Mouse (Mus musculus): ENCODE results near the gene Tcap.
"Not testable (repeated sequence)": the region's sequence is repeated elsewhere in the genome, so short reads cannot be mapped to it uniquely, and the experiment has no call there.

Gene Tcap

DNA sequence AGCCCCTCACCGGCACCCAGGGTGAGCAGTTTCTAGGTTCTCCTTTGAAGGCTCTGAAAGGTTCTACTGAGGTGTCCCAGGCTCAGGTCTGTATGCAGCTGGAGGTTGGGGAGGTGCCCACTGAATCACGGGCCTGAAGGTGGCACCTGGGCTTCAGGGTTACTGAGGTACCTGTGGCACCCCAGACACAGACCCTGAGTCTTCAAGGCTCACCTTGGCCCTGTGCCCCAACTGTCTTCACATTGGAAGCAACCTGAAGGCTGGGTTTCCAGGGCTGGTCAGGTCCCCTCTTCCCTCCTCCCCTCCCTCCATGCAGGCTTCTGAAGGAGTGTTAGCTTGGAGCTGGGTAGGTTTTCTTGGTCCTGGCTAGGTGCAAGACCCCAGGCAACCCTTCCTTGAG is 2.0 kb upstream of the Tcap start:
- DNase-seq (ENCODE audit: low spot score): no peak

DNA sequence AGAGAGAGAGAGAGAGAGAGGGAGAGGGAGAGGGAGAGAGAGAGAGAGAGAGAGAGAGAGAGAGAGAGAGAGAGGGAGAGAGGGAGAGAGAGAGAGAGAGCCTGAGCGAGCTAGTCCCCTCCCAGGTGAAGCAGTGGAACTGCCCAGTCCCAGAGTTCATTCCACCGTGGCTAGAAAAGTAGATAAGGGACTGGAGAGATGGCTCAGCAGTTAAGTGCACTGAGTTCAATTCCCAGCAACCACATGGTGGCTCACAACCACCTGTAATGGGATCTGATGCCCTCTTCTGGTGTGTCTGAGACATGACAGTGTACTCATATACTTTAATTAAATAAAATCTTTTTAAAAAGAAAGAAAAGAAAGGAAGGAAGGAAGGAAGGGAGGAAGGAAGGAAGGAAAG is 1.2 kb upstream of the Tcap start:
- DNase-seq (ENCODE audit: low spot score): not testable (repeated sequence)

DNA sequence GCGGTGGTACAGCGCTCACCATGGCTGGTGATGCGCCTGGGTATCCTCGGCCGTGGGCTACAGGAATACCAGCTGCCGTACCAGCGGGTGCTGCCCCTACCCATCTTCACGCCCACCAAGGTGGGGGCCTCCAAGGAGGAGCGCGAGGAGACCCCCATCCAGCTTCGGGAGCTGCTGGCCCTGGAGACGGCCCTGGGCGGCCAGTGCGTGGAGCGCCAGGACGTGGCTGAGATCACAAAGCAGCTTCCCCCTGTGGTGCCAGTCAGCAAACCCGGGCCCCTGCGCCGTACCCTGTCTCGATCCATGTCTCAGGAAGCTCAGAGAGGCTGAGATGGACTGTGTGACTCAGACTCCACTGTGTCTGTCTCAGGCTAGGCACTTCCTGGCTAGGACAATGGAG is 605 bp downstream of the Tcap start:
- DNase-seq (ENCODE audit: low spot score): no peak

DNA sequence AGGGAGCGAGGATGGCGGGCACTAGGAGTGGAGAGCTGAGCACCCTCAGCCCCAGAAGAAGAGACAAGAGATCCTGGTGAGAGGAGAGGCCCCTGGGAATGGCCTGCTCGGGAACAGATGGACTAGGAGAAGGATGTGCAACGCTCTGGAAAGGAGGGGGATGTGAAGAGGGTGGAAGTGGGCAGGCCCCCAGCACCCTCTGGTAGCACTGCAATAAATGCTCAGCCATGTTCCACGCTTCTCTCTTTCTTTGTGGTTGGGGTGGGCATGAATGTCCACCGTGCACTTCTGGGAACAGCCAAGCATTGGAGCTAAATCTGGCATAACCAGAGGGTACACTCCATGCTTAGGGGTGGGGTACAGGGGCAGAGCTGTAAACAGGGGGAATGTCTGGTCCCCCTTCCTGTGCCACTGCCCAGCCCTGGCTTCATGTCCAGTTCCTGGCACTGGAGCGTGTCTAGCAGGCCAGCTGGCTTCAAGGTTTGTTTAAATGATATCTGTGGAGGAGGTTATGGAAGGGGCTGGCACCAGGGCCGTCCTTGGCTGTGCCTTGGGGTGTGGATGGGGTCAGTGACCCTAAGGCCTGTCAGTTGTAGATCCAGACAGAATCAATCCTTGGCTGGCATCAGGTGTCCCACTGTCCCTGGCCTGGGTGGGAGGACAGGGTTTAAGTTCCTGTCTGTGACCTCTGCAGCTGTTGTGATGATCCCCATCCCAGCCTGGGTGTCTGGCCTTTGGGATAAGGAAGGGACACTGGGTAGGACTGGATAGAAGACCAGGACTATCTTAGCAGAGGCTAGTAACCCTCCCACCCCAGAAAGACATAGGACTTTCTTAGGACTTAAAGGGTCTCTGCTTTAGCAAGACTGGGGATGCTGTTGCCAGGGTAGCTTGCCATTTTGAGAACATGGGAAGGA is 1.4 kb downstream of the Tcap start:
- DNase-seq (ENCODE audit: low spot score): peak; percentile 43

DNA sequence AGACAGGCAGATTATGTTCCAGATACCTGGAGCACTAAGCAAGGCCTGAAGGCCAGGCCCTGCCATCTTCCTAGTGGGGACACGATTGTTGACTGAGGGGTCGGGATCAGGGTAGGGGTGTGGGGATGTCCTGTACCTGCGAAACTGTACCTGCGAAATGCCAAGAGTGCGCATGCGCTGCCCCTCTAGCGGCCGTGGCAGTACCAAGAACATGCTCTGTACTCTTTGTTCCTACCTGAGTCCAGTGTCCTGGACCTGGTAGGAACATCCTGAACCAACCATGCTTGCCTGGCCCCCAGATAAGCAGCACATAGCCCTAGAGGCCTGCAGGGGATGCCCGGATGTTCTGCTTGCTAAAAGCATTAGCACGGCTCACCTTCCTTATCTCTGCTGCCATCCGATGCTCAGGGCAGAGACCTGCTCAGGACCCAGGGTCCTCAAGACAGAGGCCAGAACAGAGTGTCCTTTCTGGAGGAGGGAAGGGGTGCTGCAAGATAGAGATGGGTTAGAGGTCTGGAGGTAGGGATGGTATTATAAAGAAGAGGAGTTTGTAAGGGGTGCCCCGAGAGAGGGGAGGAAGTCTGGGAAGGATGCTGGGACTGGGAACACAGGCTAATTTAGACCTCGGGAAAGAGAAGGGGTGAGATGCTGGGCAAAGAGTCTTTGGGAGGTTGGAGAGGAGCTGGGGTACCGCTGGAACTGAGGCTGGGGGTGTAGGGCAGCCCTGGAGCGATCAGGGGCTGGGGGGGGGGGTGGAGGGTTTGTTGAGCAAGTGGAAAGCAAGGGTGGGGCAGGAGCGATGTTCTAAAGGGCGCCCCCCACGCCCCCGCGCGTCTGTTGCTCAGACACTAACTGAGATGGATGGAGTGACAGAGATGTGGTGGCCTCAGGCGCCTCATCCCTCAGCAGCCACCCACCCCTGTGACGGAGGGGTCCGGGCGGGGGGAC is 2.3 kb downstream of the Tcap start, which contains the start of gene Pnmt:
Gene Pnmt (plus strand): TSS at position 813 of the 948 bp plus-strand sequence.
- DNase-seq (ENCODE audit: low spot score): no peak

DNA sequence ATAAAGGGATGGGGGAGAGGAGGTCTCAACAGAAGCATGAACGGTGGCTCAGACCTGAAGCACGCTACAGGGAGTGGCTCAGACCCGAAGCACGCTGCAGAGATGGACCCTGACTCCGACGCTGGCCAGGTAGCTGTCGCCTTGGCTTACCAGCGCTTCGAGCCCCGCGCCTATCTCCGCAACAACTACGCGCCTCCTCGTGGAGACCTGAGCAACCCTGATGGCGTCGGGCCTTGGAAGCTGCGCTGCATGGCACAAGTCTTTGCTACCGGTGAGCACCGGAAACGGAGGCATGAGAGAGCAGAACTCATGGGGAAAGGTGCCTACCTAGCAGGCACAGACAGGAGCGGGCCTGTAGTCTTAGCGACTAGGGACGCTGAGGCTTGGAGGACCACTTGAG is 3.0 kb downstream of the Tcap start:
- DNase-seq (ENCODE audit: low spot score): no peak

DNA sequence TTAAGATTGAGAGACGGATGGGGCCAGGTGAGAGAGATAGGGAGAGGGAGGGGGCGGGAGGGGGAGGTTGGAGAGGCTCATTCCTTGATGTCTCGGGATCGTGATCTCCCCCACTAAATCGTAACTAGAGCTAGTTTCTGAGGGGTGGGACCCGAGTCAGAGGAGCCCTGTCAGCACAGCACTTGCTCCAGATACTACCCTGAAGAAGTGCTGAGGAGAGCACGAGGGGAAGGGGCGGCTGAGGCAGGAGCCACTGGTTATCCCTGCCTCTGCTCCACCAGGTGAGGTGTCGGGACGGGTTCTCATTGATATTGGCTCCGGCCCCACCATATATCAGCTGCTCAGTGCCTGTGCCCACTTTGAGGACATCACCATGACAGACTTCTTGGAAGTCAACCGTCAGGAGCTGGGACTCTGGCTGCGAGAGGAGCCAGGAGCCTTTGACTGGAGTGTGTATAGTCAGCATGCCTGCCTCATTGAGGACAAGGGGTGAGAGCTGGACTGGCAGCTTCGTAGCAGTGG is 3.5 kb downstream of the Tcap start:
- DNase-seq (ENCODE audit: low spot score): no peak

DNA sequence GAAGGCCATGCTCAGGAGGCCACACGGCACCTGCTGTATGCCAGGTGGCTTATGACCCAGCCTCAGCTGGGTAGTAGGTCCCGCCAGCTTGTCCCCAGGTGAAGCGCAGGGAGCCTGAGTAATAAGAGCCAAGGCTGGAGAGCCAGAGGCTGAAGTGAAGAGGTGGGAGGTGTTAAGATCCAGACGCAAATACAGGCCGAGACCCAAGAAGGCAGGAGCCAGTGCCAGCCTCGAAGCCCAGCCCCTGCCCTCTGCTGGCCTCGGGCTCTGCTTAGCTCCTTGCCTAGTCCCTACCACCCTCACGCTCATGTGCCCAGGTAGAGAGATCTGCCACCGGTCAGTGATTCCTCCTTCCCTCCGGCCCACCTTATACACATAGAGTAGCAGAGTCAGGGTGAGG is 4.7 kb downstream of the Tcap start:
- no peak for DNase-seq (ENCODE audit: low spot score)

DNA sequence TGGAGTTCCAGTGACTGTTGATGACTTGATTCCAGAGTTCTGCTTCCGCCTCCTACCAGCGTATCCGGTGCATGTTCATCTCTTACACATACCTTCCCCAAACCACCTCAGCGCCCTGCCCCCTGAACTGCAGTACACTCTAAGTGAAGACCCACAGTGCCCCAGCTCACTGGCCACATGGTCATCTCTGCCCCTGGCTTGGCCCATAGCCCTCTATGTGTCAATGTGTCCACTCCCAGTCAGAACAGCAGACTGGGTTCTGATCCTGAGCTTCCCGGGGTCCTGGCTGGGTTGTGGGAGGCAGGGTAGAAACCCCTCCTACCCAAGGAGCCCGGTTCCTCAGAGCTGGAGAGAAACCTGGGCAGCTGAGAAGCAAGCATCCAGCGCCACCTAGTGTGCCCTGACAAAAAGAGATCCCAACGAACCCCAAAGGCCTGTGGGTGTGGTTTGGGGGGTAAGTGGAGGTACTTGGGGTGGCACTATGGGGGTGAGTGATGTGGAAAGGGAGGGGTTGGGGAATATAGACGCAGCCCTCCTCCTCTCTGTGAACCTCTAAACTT is 5.7 kb downstream of the Tcap start:
- DNase-seq (ENCODE audit: low spot score): peak; percentile 53

DNA sequence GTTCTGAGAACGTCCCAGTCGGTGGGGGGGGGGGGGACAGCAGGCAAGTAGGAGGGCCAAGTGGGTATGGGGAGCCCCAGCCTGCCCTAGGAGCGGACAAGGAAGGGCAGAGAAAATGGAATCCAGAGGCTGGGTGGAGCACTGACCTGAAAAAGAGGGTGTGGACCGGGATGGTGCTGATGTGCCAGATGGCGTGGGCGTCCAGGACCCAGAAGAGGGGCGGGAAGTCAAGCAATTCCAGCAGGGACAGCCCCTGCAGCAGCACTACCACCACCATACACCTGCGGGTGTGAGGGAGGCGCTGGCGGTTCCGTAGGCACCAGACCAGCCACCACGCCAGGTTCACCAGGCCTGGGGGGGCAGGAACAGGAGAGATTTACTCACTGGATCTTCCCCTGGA is 6.5 kb downstream of the Tcap start:
- no peak for DNase-seq (ENCODE audit: low spot score)

DNA sequence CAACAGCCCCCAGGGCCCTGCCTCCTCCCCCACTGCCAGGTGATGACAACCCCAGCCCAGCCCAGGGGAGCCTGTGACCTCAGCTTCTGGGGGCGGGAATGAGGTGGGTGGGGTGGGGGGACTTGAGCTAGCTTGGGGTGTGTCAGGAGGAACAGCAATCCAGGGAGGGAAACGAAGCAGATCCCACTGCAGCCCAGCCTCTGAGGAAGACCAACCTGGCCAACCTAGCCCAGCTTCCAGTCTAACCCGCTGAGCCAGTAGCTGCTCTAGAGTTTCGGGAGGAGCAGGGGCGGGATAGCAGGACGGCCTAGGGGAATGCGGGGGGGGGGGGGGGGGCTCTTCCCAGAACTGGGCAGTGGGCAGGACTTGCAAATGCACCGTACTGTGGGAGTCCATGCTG is 8.4 kb downstream of the Tcap start:
- DNase-seq (ENCODE audit: low spot score): no peak

DNA sequence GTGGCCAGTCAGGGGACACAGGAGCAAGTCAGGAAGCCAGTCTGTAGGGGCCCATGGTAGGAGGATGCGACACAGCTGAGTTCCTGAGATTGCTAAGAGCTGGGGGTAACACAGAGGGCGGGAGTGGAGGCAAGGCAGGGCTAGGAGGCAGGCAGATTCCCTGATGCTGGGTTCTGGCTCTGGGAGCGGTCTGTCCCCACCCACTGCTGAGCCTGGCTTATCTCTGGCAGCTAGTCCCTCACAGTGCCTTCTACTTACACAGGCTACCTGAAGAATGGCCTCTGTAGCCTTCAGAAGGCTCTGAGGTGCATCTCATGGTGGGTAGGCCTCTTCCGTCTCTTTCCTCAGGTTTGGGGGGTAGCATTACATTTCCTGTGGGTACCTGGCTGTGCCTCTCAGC is 9.0 kb downstream of the Tcap start:
- DNase-seq (ENCODE audit: low spot score): no peak

DNA sequence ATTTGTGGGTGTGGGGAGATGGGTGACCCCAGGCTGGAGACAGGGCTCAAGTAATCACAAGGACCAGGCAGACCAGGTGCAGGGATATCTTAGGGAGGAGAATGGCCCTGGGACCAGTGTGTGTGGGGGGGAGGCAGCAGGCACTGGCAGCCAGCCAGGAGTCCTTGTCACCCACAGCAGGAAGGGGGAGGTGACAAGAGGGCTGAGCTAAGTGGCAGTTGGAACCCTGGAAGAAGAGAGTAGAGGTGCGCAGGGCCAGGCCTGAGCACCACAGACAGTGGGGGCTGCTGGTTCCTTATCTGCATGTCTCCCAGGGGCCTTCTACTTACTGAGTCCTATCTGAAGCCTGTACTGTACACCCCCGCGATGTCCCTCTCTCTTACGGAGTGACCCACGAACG is 9.7 kb downstream of the Tcap start:
- no peak for DNase-seq (ENCODE audit: low spot score)

DNA sequence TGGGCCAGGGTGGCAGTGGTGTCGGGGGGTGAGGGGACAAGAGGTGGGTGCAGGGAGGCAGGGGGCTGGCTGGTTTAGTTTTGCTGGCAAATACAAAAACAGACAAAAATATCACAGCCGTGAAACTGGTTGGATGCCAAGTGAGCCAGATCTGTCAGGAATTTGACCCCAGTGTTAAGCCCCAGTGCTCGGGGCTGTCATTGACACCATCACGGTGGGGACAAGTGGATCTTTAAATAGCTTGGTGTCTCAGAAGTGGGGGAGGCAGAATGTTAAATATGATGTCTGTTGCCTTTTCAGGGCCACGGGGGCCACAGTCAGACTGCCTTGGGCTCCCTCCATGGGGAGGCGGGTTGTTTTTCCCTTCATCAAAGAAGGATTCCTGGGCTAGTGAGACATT is 10.7 kb downstream of the Tcap start:
- no peak for DNase-seq (ENCODE audit: low spot score)

DNA sequence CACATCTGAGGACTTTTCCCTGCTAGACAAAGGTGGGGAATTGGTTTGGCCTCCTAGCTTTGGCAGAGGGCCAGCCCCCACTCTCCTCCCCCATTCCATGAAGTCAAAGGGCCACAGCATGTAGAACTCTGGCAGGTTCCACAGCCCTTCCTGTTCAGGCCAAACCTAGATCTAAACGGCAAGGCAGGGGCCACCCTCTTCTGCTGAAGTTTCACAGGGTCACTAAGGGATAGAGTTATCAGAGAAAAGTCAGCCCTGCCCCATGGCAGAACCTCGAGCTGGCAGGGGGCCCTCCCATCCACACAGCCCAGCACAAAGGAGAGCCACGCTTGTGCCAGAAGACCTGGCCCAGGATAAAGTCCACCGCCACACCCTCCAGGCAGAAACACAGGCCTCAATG is 11.4 kb downstream of the Tcap start:
- no peak for DNase-seq (ENCODE audit: low spot score)

DNA sequence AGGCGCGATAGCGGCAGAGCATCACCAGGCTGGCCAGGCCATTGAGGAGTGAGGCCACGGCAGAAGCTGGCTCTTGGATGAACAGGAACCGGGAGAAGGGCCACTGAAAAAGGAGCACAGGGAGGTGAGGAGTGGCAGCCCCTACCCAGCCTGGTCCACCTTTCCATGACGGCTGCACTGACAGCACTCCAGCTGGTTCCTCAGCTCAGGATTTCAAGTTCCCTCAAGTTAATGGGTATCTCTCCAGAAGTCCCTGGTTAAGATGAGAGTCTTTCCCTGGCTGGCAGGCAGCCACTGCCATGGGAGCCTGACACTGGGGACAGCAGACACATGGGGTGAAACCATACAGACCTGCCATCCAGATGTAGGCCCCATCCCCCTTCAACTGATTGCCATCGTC is 14.3 kb downstream of the Tcap start:
- no peak for DNase-seq (ENCODE audit: low spot score)

DNA sequence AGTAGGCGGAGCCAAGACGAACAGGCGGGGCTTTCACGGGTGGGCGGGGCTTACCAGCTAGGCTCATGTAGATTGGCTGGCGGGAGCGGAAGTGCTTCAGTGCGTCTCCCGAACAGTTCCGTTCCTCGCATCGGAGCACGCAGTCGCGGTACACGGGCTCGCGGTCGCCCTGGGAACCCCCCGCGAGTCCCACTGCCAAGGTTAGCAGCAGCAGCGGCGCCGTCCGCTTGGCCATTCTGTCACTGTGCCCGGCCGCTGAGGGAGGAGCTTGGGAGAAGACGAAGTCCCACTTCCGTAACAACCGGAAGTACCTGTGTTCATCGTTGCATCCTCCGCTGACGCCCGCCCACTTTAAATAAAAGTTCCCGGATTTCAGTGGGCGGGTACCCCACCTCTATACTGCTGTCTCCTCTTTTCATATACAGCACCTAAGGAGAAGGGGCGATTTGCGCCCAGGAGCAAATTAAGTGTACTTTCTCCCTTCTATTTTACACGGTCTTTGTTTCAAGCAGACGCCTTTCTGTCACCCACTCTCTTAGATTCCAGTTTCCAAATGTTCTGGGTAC is 16.6 kb downstream of the Tcap start, which contains the start of gene Pgap3:
Gene Pgap3 (minus strand): TSS at position 330 of the 566 bp plus-strand sequence.
- DNase-seq (ENCODE audit: low spot score): peak; percentile 94

DNA sequence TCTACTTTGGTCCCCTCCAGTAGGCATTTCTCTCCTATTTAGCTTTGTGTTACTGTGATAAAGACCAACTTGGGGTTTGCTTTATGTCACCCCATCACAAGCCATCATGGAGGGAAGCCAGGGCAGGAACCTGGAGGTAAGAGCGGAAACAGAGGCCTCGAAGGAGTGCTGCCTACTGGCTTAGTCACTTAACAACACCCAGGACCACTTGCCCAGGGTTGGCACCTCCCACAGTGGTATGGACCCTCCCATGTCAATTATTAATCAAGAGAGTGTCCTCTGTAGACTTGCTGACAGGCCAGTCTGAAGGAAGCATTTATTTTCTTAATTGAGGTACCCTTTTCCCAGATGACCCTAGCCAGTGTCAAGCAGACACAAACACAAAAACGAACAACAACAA is 17.2 kb downstream of the Tcap start:
- no peak for DNase-seq (ENCODE audit: low spot score)

DNA sequence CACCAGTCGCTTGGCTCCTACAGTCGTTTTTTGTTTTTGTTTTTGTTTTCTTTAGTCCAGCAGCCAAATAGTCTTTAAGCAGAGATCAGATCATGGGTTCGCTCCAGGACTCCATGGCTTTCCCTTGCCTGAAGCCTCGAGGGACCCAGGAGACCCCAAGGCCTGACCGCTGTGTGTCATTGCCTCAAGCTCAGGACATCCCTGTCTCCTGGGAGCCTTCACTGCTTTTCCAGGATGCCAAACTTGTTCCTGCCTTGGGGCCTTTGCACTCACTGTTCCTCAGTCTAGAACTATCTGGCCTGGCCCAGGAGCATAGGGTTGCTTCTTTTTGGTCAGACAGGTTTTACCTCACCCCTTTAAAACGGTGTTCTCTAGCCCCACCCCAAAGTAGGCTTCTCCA is 23.0 kb downstream of the Tcap start:
- DNase-seq (ENCODE audit: low spot score): no peak

DNA sequence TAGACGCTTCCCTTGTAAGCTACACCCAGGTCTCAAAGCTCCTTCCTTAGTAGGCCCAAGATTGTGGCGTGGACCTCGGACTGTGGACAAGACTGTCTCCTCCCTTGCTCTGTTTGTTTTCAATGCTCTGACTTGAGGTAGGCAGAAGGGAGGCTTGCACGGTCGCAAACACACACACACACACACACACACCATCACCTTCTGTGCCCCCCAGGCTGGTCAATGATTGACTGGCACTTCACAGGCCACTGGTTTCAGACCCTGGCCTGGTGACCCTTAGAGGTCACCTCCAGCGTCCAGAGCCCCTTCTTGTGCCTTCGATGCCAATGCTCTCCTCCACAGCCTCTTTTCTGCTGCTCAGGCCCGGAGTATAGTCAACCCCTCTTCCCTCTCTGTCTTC is 25.3 kb downstream of the Tcap start:
- DNase-seq (ENCODE audit: low spot score): no peak

DNA sequence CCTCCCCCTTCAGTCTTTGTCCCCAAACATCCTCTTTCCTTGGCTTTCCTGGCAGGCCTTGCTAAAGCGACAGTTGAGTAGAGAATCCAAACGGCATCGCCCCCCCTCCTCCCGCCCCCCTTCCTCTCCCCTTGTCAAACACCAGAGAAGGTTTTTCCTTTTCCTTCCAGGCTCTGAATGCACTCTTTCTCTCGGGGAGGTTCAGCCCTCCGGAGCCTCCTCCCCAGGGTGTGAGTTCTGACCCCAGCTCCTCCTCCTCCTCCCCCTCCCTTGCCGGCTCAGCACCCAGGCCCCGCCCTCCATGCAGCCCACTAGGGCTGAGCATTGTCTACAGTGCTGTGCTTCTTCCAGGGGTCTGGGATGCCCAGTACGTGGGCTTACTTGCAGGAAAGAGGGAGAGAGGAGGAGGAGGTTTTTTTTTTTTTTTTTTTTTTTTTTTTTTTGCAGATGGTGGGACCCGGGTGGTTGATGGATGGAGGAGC is 25.8 kb downstream of the Tcap start:
- no peak for DNase-seq (ENCODE audit: low spot score)

DNA sequence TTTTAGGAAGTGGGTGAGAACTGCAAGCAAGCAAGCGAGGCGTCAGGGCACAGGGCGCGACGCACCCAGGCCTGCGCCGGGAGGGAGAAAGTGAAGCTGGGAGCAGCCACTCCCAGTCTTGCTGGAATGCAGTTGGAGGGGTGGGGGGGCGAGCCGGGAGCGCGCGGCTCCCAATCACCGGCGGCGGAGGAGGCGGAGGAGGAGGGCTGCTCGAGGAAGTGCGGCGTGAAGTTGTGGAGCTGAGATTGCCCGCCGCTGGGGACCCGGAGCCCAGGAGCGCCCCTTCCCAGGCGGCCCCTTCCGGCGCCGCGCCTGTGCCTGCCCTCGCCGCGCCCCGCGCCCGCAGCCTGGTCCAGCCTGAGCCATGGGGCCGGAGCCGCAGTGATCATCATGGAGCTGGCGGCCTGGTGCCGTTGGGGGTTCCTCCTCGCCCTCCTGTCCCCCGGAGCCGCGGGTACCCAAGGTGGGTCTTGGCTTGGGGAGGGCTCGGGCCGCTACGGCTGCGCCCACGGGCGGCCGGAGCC is 28.7 kb downstream of the Tcap start, which contains the start of gene Erbb2:
Gene Erbb2 (plus strand): TSS at position 198 of the 524 bp plus-strand sequence.
- DNase-seq (ENCODE audit: low spot score): peak; percentile 69
